Mouse (Mus musculus) G1E (cell line): Measurements from ENCODE around the gene Emc9. TPM values are rescaled to one million over a fixed set of nuclear protein-coding genes. Genes with fewer than 3 reads are reported as not detected.

Source experiments
- ATAC-seq: 2 replicates; pipeline ENCODE4 v1.8.0; 2016; ENCODE audit warnings: mild to moderate bottlenecking; ENCODE audit not compliant: insufficient number of reproducible peaks, poor library complexity, low FRiP score, severe bottlenecking; ENCODE audit errors: extremely low read depth
- DNase-seq: peaks from one replicate; pipeline ENCODE4 v3.0.0; 2012; ENCODE audit warnings: low spot score
- H3K27me3 ChIP-seq: 2 replicates; pipeline ENCODE4 v1.6.1; 2012; ENCODE audit warnings: mild to moderate bottlenecking, low read length, inconsistent platforms; ENCODE audit not compliant: insufficient read depth
- H3K36me3 ChIP-seq: replicated peaks from 2 replicates; pipeline ENCODE3; 2012; ENCODE audit warnings: mild to moderate bottlenecking, inconsistent platforms
- H3K4me1 ChIP-seq: 2 replicates; pipeline ENCODE4 v1.6.1; 2012; ENCODE audit warnings: low read depth, low read length, inconsistent platforms, mixed read lengths; ENCODE audit not compliant: insufficient read depth
- H3K4me3 ChIP-seq: 2 replicates; pipeline ENCODE4 v1.5.1; 2012; ENCODE audit warnings: low read depth, mild to moderate bottlenecking, inconsistent platforms, low read length, moderate library complexity, mixed read lengths
- H3K9me3 ChIP-seq: replicated peaks from 2 replicates; pipeline ENCODE4 v1.6.1; 2012; ENCODE audit warnings: inconsistent platforms
- CTCF ChIP-seq: IDR thresholded peaks from 2 replicates; pipeline ENCODE4 v1.5.1; 2012; ENCODE audit warnings: low read depth, low read length, inconsistent platforms, mixed read lengths
- GATA1 ChIP-seq: IDR thresholded peaks from 2 replicates; pipeline ENCODE4 v1.6.1; 2012; ENCODE audit warnings: borderline replicate concordance, low read length, inconsistent platforms, mixed read lengths
- GATA2 ChIP-seq: IDR thresholded peaks from 2 replicates; pipeline ENCODE4 v1.6.1; 2012; ENCODE audit warnings: low read depth, low read length, inconsistent platforms, borderline replicate concordance
- POLR2AphosphoS5 ChIP-seq: IDR thresholded peaks from 2 replicates; pipeline ENCODE4 v1.6.1; 2012; ENCODE audit warnings: low read depth, low read length, inconsistent platforms; ENCODE audit not compliant: insufficient replicate concordance
- TAL1 ChIP-seq: conservative IDR thresholded peaks from 2 replicates; pipeline ENCODE4 v1.6.1; 2012; ENCODE audit warnings: low read depth, low read length, inconsistent platforms, mixed read lengths
- polyA plus RNA-seq: library from polyadenylated mRNA; stranded (reverse); fragments of >175 nt; gene quantifications from 2 replicates; pipeline ENCODE4 v1.2.3, GENCODE M21; 2012
- total RNA-seq, 2 experiments: library from RNA; stranded (forward) in 1 of 2; stranded (reverse) in 1 of 2; fragments of 200-1000 nt in 1 of 2; fragments of >200 nt in 1 of 2; fragmentation: Nextera tagmentation in 1 of 2; gene quantifications; 2 replicates each; pipeline ENCODE4 v1.2.3; 2014 to 2017

Emc9 gene
- total and polyA plus RNA-seq, 3 experiments, result 16.7 to 23.6 (median 20.2) TPM

GRCm38 (mm10) chr14:55615876-55616275 is 30.8 kb upstream of the Emc9 start:
- Histone ChIP-seq H3K4me1 (peaks cover 81% of the 10 kb centered on the region), H3K9me3 (no peaks in the 10 kb centered on the region), H3K27me3 (no peaks in the 10 kb centered on the region), H3K36me3 (peaks cover 22% of the 10 kb centered on the region), H3K4me3 (no peak overlapping the region)
- ATAC-seq (no peak), DNase-seq (no peak)
- TF ChIP-seq POLR2AphosphoS5, result no peak
- no peak for TF ChIP-seq GATA2
- TF ChIP-seq TAL1, result no peak
- no peak for TF ChIP-seq CTCF
- TF ChIP-seq GATA1, result no peak

GRCm38 (mm10) chr14:55614565-55615178 is 29.6 kb upstream of the Emc9 start:
- ATAC-seq (peak; percentile 19), DNase-seq (peak; percentile 30)
- peaks cover 77% of the 10 kb centered on the region for H3K4me1 ChIP-seq
- TF ChIP-seq POLR2AphosphoS5 (no peak), GATA1 (no peak), TAL1 (peak; percentile 64), GATA2 (no peak), CTCF (no peak)
- H3K9me3 ChIP-seq, result no peaks in the 10 kb centered on the region
- H3K4me3 ChIP-seq, result no peak overlapping the region
- H3K36me3 ChIP-seq, result peaks cover 21% of the 10 kb centered on the region
- H3K27me3 ChIP-seq, result no peaks in the 10 kb centered on the region

DNA sequence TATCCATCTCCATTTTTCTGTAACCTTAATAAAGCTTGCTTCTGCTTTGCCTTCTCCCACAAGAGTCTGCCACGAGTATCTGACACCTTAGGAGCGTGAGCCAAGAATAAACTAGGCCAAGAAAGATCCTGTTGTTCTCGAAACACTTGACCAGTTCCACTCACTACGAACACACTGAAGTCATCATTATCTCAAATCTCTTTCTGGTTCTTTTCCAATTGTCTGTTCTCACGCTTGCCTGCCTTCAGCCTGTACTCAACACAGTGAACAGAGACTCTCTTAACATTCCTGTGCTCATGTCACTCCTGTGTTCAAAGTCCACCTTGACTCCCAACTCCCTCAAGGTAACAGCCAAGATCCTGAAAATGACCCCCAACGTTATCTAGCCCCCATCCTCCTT is 28.2 kb upstream of the Emc9 start:
- ATAC-seq, result no peak
- TF ChIP-seq GATA1, result no peak
- no peak for TF ChIP-seq GATA2
- no peak for TF ChIP-seq CTCF
- no peak for TF ChIP-seq POLR2AphosphoS5
- no peak for TF ChIP-seq TAL1
- H3K4me1 ChIP-seq, result peaks cover 70% of the 10 kb centered on the region
- H3K27me3 ChIP-seq, result no peaks in the 10 kb centered on the region
- no peaks in the 10 kb centered on the region for H3K9me3 ChIP-seq
- no peak for DNase-seq
- no peak overlapping the region for H3K4me3 ChIP-seq
- H3K36me3 ChIP-seq, result peaks cover 27% of the 10 kb centered on the region

DNA sequence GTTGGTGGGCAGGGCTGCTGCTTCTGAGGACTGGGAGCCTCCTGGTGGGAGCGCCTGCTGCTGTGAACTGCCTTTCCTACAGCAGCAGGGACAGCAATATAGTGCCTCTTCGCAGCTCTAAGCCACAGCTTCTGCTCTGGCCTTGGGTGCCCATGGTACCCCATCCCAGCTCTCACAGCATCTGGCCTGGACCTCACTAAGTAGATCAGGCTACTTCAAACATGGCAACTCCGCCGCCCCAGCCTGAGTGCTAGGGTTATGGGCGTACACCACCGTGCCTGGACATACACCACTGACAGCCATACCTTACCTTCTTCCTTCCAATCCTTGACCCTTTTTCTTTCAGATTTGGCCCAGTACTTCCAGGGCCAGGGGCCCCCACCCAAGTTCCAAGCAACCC is 23.2 kb upstream of the Emc9 start:
- ATAC-seq (no peak), DNase-seq (no peak)
- Histone ChIP-seq H3K27me3 (no peaks in the 10 kb centered on the region), H3K4me3 (no peak overlapping the region; the same call in 1 of the 2 replicates), H3K9me3 (no peaks in the 10 kb centered on the region), H3K36me3 (peaks cover 64% of the 10 kb centered on the region), H3K4me1 (peaks cover 73% of the 10 kb centered on the region)
- no peak for TF ChIP-seq POLR2AphosphoS5
- TF ChIP-seq GATA1, result no peak

- DNase-seq (no peak), ATAC-seq (no peak)
- Histone ChIP-seq H3K36me3 (peaks cover 86% of the 10 kb centered on the region), H3K4me3 (peak overlapping the region; percentile 17; the same call in 1 of the 2 replicates), H3K9me3 (no peaks in the 10 kb centered on the region), H3K27me3 (no peaks in the 10 kb centered on the region), H3K4me1 (peaks cover 80% of the 10 kb centered on the region)
- TF ChIP-seq GATA2 (no peak), POLR2AphosphoS5 (no peak), GATA1 (no peak), TAL1 (no peak), CTCF (no peak)
Measured at GRCm38 (mm10) chr14:55605743-55606459, 20.8 kb upstream of the Emc9 start.

- Histone ChIP-seq H3K4me1 (peaks cover 78% of the 10 kb centered on the region), H3K27me3 (no peaks in the 10 kb centered on the region), H3K36me3 (peaks cover 87% of the 10 kb centered on the region), H3K9me3 (no peaks in the 10 kb centered on the region), H3K4me3 (peak overlapping the region; percentile 71)
- DNase-seq, result no peak
- TF ChIP-seq GATA2 (no peak), TAL1 (no peak), GATA1 (no peak), POLR2AphosphoS5 (no peak), CTCF (no peak)
- ATAC-seq, result no peak
Measured at GRCm38 (mm10) chr14:55604823-55605222, 19.7 kb upstream of the Emc9 start.
